Mouse (Mus musculus) kidney, adult 11 months (tissue): Measurements from ENCODE around the gene Ksr1.

Experiments used
- DNase-seq: peaks from one replicate; pipeline ENCODE4 v3.0.0; 2022

The Ksr1 gene

DNA sequence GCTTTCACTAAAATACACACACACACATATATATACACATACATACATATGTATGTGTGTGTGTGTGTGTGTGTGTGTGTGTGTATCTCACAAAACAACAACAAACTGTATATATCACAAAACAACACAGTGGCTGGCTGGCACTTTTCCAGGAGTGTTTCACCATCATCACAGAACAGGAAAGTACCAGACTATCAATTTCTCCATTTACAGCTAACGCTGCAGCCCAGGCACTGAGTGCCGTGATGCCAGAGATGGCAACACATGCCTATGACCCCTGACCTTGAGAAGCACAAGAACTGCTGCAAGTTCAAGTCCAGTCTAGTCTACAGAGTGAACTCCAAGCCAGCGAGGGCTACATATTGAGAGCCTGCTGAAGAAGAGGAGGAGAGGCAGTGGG lies 26.1 kb downstream of the Ksr1 start:
- no peak for DNase-seq

DNA sequence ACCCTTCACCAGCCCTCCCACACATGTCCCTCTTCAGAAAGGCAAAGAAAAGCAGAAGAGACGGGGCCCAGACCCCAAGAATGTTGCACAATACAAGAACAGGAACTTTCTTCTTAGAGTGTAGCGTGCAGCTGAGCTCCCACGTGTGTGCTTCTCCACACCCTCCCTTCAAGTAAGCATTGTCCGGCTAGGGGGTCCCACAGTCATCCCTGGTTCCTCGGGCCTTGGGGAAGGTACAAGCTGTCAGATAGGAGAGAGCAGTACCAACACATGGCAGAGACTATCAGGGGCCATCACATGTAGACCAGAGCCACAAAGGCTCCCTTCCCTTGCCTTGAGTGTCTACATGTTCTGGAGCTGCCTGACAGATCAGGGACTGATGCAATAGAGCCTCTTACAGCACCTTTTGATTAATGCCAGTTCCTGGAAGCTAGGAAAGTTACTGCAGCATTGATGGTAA lies 27.3 kb downstream of the Ksr1 start:
- DNase-seq, result no peak

DNA sequence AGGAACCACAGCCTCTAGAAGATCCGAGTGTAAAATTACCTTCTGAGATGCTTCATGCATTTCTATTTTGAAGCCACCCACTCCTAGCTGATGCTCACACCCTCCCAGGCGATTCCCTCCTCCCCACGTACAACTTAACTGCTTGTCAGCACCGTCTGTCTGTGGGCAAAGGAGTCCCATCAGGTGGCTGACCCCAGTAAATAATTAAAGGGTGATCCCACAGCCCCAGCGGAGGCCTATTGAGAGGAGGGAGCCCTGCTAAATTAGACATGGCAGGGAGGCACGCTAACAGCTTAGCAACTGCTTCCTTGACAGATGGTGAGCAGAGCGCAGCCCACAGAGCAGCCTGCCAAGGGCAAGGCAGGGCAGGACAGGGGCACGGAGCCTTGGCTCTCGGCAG lies 29.5 kb downstream of the Ksr1 start:
- DNase-seq, result no peak

DNA sequence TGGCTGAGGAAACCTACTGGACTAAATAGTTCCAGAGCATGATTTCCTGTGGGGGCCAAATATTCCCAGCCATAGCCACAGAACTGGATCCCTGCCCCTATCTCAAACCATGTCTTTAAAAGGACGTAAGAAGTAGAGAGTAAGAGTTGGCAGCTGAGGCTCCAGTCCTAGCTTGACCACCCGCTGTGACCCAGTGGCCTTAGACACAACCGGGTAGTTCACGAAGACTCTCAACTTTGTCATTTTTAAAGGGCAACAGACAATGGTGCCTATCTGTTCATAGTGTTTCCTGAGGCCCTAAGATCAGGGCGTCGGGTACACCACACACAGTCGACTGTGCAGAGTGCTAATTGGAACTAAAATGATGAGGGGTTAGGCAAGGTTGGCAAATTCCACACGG lies 30.5 kb downstream of the Ksr1 start:
- DNase-seq, result no peak

DNA sequence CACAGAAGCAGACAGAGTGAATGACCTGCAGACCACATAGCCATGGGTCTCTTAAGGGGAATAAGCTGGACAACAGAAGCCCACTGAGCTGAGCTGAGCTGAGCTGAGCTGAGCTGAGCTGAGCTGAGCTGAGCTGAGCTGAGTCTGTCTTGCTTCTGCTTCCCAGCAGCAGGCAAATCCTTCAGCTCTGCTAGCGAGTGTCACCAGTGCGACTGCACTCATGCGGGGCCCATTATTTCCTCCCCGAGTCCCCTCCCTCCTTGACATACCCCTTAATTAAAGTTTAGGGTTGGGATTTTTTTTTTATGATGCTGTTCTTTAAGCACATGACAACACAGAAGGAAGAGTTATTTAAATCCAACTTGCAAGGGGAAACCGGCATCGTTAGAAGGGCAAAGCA lies 32.1 kb downstream of the Ksr1 start:
- DNase-seq, result no peak

DNA sequence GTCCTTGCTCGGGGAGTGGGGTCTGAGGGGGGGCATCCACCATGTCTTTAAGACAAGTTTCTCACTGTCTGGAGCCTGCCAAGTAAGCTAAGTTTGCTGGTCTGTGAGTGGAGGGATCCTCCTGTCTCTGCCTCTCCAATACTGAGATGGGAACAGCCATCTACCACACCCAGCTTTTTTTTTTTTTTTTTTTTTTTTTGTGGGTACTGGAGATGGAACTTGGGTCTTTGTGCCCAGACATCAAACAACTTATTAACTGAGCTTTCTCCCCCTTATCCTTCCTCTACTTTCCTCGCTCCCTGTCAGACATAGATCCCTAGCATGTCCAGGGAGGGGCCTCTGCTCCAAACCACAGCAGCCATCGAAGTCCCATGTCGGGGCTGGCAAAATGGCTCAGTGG lies 32.8 kb downstream of the Ksr1 start:
- DNase-seq, result no peak

DNA sequence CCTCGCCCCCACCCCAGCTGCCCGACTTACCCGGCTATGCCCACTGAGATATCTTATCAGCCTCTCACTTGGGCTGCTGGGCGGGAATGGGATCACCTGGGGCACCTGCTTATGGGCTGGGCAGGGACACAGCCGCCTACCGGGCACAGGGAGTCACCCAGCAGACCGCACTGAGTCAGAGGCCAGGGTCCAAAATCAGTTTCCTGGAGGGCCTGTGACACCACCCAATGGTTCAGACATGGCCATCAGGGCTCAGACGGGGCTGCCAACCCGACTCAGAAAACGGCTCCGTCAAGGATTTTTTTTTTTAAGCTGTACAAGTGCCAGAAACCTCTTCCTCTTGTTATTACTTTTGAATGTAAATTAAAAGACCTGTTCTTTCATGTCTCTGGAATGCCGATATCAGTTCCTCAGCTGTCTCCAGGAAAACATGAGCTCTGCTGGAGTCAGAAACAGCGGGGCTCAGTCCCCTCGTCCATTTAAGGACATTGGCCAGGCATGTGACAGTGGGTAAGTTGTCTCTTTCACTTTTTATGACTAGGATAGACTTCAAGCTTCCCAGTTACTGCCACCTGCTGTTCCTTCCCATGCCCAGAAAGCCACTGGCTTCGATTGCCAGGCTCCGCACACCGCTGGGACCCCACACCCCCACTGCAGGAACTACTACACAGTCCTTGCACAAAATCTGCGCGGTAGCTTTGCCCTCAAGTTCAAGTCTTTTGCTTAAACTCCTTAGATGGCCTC lies 33.5 kb downstream of the Ksr1 start:
- DNase-seq, result no peak

DNA sequence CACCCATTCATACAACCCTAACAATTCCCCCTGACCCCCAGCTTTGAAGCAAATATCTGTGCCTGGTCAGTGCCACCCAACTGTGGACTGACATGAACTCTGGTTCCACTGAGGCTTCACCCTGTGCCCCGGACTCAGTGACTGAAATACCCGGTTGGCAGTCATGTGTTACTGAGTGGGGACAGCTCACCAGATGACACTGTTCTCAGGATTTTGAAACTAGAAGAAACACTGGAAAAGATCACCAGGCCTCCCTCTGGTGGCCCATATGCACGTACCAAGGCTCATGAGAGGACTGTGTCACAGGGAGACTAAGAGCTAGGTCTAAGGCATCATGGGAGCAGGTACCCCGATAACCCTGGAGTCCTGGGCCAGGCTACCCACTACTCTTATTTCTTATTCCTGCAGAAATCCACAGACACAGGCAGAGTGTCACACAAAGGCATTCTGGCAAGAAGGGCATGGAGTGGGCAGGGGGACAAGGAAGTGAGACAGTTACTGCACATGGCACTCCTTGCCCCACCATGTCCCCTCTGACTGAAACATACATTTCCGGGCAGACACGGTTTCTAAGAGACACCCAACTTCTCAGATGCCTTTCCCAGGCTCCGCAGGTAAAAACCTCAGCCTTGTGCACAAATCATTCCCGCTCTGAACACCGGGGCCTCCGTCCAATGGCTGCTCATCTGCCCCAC lies 34.2 kb downstream of the Ksr1 start:
- DNase-seq, result no peak

DNA sequence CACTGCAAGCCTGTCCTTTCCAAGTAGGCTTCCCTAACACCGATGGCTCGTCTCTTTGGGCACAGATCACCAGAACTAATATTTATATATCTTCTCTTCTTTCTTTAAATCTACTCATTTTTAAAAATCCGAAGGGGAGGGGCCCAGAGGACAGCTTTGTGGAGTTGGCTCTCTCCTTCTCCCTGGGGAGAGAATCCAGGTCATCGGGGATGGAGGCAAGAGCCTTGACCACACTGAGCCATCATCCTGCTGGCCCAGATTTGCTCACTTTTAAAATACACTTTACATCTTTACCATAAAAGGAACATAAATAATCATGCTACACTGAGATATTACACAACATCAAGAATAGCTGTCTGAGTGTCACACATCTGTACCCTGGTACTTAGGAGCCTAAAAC lies 35.8 kb downstream of the Ksr1 start:
- DNase-seq, result no peak

DNA sequence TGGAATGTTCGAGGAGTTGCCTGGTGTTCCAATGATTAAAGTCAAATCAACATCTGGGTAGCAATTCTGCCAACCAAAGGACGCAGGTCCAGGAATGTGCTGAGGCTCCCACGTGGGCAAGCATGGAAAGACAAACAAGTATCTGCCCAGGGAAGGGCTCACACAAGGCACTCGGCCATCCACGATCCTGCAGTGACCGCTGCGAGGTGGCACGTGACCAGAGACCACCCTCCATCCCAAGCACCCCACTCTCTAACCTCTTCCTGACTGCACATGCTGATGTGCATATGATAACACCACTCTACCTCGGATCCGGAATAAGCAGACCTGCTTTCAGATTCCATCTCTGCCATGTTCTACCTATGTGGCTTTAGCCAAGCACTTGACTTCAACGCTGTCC lies 38.3 kb downstream of the Ksr1 start:
- no peak for DNase-seq

DNA sequence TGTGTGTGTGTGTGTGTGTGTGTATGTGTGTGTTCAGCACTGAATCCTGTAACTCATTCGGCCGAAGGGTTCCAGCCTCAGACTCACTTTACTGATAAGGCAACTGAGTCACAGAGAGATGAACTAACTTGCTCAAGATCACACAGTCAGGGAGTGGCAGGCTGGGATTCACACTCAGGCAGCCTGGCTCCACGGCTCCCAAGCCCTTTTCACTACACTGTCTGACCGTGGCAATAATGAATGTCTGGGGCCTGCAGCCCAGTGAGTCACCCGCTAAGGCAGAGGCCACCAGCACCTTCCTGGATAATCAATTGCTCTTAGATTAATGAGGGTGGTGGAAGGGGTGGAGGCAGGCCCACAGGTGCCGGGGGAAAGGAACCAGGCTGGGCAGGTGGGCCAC lies 41.2 kb downstream of the Ksr1 start:
- DNase-seq, result no peak

DNA sequence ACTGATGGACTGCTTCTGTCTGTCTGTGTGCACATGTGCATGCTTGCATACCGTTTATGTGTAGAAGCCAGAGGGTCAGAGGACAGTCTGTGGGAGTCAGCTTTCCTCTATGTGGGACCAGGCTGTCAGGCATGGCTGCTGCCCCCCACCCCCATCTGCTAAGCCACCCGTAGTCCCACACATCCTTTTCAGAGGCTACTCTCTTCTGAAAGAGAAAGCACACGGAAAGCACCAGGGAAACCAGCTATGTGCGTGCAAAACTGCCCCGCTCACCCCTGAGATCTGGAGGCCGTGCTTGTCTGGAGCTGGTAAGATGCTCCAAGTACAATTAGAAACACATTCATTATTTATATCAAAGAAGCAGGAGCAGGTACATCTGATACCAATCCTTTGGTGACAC lies 41.7 kb downstream of the Ksr1 start:
- no peak for DNase-seq

DNA sequence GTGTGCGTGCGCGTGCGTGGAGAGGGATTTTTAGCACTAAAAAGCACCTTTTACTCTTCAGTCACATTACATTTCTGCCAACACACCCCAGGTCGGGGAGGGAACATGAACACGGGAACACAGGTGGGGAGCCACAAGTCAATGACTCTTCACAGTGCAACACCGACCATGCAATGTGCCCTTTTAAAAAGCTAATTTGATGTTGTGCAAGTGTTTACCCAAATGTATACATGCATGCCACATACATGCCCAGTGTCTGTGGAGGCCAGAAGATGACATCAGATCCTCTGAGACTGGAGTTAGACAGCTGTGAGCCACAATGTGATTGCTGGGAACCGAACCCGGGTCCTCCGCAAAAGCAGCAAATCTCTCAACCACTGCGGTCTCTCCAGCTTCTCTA lies 42.1 kb downstream of the Ksr1 start:
- no peak for DNase-seq

DNA sequence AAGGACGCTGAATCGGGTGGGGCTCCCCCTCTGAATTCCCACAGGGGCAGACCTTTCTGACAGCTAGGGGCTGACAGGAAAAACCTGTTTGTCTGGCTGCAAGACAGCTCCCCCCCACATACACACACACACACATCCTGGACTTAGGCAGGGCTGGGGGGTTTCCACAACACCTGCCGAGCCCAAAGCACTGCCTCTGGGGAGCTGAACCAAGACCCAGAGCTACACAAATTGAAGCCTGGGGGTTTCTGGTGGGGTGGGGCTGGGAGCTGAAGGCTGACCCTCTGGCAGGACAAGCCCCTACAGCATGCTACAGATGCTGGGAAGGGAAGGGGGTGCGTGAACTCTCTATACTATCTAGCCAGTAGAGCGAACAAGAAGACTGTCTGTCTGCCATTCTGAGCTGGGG lies 42.7 kb downstream of the Ksr1 start:
- DNase-seq, result no peak

DNA sequence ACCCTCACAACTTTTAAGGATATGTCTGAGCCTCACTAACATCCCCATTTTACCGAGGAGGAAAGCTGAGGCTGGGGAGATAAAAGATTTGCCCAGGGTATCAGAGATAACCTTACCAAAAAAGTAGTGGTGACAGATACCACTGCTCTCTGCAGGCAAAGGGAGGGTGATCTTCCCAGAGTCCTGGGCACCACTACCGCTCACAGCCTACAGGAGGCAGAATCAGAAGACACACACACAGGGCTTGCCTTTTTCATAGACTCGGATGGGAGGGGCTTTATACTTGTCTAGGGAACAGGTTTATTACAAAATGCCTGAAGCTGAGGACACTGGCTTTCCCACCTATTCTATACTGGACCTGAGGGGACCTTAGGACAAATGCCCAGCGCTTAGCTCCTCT lies 43.9 kb downstream of the Ksr1 start:
- no peak for DNase-seq

DNA sequence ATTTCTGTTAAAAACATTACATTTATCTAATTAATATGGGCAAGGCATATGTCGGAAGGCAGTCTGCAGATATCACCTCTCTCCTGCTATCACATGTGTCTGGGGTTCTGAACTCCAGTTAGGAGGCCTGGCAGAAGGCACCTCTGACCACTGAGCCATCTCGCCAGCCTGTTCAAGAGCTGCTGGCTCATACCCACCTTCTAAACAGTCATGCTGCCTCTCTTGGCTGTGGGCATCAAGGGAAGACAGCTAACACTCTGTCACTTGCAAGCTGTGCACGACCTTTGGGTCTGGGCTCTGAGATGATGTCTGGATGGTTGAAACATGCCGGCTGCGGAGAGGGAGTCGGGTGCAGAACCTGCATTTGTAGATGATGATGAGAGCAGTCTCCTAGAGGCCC lies 44.6 kb downstream of the Ksr1 start:
- DNase-seq, result no peak

DNA sequence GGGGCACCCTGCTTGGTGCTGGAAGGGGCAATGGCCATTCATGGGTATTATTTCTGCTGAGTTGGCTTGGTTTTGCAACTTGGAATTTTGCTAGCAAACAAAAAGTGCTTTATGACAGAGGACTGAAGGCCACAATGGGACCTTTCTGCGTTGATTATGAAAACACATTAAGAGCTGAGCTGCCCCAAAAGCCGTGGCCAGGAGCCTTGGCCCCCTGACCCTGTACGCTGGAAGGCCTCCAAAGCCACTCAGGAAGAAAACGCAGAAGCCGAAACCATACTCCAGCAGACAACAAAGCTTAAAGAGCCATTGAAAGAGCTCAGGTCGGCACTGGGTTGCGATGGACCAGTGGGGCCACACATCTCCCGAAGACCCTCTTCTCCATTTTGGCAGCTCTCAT lies 47.2 kb downstream of the Ksr1 start:
- DNase-seq, result no peak

DNA sequence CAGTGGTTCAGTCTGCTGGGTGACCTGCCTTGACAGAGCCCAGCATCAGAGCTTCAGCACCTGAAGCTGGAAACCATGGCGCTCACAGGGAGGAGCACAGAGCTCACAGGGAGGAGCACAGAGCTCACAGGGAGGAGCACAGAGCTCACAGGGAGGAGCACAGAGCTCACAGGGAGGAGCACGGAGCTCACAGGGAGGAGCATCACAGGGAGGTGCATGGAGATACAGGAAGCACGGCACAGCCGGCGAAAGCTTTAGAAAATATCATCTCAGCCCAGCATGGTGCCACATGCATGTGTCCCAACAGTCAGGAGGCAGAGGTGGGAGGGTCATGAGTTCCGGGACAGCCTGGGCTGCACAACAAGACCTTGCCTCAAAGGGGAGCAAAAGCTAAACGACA lies 48.5 kb downstream of the Ksr1 start:
- DNase-seq, result no peak

DNA sequence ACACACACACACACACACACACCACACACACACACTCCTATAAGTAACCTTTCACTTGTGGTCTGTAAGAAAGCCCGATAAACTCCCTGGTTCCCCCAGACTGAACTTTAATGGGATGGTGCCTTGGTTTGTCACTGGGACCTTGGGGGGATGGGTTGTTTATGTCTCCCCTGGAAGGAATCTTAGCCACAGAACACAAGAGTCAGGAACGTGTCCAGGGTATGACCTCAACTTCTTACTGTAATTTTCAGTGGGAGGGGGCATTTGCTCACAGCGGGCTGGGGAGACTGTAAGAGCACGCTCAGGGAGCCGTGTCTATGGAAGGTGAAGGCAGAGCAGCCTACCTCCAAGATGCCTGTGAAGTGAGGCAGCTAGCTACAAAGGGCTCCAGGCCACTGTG lies 49.5 kb downstream of the Ksr1 start:
- no peak for DNase-seq

DNA sequence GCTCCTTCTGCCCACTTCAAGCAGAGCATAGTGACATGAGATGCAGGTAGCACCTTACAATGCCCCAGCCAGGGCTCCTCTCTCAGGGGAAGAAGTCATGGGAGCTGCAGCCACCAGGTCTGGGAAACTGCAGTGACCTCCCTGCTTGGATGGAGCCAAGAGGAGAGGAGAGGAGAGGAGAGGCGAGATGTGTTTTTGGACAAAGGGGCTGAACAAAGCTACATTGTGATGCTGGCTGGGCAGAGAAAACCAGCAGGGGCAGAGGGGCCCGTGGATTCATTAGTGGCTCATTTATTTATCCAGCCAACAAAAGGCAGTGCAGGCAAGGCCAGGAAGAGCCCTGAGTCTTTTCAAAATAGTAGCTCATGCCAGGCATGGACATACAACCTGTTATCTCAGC lies 50.5 kb downstream of the Ksr1 start:
- DNase-seq, result no peak

DNA sequence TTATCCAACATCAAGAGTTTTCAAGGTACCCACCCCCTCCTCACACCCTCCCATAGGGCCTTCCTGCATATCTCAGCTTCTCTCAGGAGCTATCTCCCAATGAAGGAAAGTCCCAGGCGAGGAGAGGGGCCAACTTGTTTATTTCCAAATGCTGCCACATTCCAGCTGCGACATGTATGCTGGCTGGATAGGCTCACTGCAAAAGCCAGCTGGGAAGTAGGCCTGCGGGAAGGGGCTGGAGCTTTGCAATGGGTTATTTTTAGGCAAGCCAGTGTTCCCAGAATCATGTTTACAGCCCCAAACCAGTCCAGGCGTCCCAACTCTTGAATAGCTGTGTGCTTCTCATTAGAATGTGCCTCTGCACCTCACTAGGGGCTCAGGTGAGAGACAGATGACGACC lies 51.5 kb downstream of the Ksr1 start:
- peak; percentile 53 for DNase-seq

DNA sequence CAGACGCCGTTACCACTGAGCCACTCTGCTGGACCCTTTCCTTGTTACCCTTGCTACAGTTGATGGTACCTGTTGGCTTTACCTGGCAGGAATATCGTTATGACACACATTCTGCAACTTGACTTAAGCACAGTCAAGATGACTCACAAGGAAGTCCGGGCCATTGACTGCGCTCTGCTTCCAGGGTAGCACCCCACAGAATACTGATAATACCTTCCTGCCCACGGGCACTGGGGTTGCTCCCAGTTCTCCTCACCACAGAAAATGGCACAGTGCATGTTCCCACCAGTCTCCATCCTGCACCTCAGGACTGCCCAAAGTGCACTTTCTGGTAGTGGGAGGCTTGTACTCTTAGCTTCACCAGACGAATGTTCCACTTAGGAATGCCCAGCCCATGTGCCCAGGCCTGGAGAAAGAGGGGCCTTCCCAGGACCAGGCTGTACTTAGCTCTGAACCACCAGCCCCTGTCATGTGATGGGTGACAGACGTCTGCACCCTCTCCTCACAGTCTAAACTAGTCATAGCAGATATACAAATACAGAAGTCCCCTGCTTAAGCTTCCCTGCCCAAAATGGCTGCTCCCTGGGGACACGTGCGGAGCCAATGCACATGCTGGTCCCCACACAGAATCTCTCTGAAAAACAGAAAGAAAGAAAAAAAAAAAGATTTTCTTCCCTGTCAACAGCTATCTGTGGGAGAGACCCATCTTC lies 52.1 kb downstream of the Ksr1 start:
- DNase-seq, result no peak

DNA sequence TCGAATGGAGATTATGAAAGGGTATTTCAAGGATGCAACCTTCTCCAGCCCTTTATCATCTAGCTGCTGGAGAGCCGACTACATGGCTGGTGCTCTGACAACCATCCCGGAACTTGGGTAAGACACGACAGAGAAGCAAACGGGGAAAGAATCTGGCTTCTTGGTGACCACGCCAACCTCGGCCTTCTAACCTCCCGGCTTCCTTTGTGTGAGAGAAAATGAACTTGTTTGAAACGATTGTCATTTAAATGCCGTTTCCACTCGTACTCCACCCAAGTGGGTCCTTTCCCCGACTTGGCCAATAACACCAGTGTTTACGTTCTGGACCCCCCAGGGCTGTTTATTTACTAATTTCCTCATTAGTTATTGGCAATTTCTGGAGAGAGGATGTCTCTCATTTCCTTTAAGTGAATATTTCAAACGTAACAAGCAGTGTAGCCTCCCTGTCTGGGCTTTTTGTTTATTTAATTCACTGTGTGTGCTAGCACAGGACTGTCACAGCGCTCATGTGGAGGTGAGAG lies 52.8 kb downstream of the Ksr1 start:
- no peak for DNase-seq

DNA sequence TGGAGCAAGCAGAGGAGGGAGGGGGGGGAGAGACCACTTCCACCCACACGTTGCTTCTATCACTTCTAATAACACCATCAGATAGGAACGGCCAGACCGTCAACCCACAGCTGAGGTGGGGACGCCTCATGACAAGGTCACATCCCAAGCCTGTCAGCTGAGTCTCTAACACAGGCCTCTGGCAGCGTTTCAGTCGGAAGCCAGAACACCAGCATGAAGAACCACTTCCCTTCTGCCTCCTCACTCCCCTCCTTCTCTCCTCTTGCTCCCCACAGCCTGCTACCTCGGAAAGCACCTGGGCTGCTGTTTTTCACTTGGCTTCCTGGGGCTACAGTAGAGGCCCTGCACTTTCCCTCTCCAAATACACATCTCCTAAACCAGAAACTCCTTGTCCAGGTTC lies 53.4 kb downstream of the Ksr1 start:
- DNase-seq, result no peak
